Mouse (Mus musculus): ENCODE measurements around the gene Ddo.

DNA sequence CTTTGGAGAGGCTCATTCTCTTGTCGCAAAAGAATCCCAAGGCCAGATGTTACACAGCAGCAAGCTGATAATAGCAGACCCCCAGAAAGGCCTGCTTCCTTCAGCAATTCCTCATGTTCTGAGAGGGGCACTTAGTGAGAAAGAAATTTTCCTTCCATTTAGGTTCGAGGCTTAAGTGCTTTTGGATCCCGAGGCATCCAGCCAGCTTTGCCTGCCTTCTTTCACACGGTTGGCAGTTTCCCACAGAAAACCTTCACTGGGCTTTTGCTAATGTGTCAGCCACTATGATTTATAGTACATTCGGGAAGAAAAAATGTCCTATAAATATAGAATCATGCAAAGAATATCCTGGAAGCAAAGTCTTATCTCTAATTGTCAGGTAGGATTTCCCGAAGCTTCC, 89.3 kb downstream of the Ddo start:
- TF ChIP-seq CTCF (IDR thresholded peaks at IDR 0.05; ENCODE audit: low read depth, low read length) (no peak), GATA1 (IDR thresholded peaks at IDR 0.05; ENCODE audit: borderline replicate concordance, low read length) (no peak), TAL1 (conservative IDR thresholded peaks at IDR 0.05; ENCODE audit: low read depth, low read length) (no peak)

Measured in G1E (cell line).